Mouse (Mus musculus) left cerebral cortex, postnatal 10 days (tissue): ENCODE results near the gene Mgrn1. TPM values are rescaled to one million over a fixed set of nuclear protein-coding genes. Genes with fewer than 3 reads are reported as not detected.

Experiments used
- DNase-seq, 2 experiments: peaks; one replicate each; pipeline ENCODE4 v3.0.0; 2021 to 2022; ENCODE audit warnings: low spot score in 2 of 2, mixed read lengths in 1 of 2; ENCODE audit errors: extremely low spot score in 1 of 2
- intact Hi-C: fragments of 180-260 bp; cut with DNase I; formaldehyde crosslinking; loops from one replicate; pipeline ENCODE4 v1.15.1; 2025
- total RNA-seq, 2 experiments: library from RNA; stranded (reverse); gene quantifications; 2 replicates each; pipeline ENCODE4 v1.2.3; 2021

Gene Mgrn1
- 100 to 1,000 TPM; 176 to 182 TPM for total RNA-seq

GRCm38 (mm10) chr16:4885760-4886689 lies at the start of gene Mgrn1:
TSS of gene Mgrn1 (plus strand) at chr16:4886249.
- intact Hi-C loops: no loop called here
- DNase-seq: peak; percentile 84 to 94

GRCm38 (mm10) chr16:4837631-4838030 lies 48.4 kb upstream of the Mgrn1 start:
- intact Hi-C loops: no loop called here
- DNase-seq: no peak

- intact Hi-C loops: no loop called here
- no peak for DNase-seq
Observed at GRCm38 (mm10) chr16:4839552-4839951, 46.5 kb upstream of the Mgrn1 start.

GRCm38 (mm10) chr16:4840231-4840630 lies 45.8 kb upstream of the Mgrn1 start:
- DNase-seq: no peak
- intact Hi-C loops: no loop called here

GRCm38 (mm10) chr16:4847041-4847440 lies 39.0 kb upstream of the Mgrn1 start:
- no peak for DNase-seq
- intact Hi-C loops: no loop called here

GRCm38 (mm10) chr16:4848090-4848489 lies 38.0 kb upstream of the Mgrn1 start:
- intact Hi-C loops: no loop called here

GRCm38 (mm10) chr16:4850361-4850760 lies 35.7 kb upstream of the Mgrn1 start:
- DNase-seq: no peak
- intact Hi-C loops: no loop called here

More at GRCm38 (mm10) chr16:4848090-4848489, 38.0 kb upstream of the Mgrn1 start:
- no peak for DNase-seq

- no peak for DNase-seq
- intact Hi-C loops: no loop called here
Observed at GRCm38 (mm10) chr16:4850938-4851628, 35.0 kb upstream of the Mgrn1 start.

- DNase-seq: no peak
- intact Hi-C loops: no loop called here
Observed at GRCm38 (mm10) chr16:4855046-4855650, 30.9 kb upstream of the Mgrn1 start.

- DNase-seq: no peak
- intact Hi-C loops: loop anchor here (10.0 kb wide), 1 partner anchor 157 kb away; no protein-coding TSS in a partner anchor
Observed at GRCm38 (mm10) chr16:4861392-4861791, 24.7 kb upstream of the Mgrn1 start.

GRCm38 (mm10) chr16:4862863-4863483 lies 23.1 kb upstream of the Mgrn1 start:
- intact Hi-C loops: loop anchor here (10.0 kb wide), 1 partner anchor 158 kb away; no protein-coding TSS in a partner anchor
- peak in 1 of 2 experiments; percentile 85 for DNase-seq

- DNase-seq: no peak
- intact Hi-C loops: loop anchor here (10.0 kb wide), 1 partner anchor 159 kb away; no protein-coding TSS in a partner anchor
Observed at GRCm38 (mm10) chr16:4863742-4864141, 22.3 kb upstream of the Mgrn1 start.

GRCm38 (mm10) chr16:4866101-4866695 lies 19.9 kb upstream of the Mgrn1 start:
- intact Hi-C loops: loop anchor here (10.0 kb wide), 1 partner anchor 161 kb away; no protein-coding TSS in a partner anchor
- DNase-seq: no peak

GRCm38 (mm10) chr16:4870490-4870889 lies 15.6 kb upstream of the Mgrn1 start:
- intact Hi-C loops: no loop called here
- DNase-seq: no peak

GRCm38 (mm10) chr16:4871926-4872325 lies 14.1 kb upstream of the Mgrn1 start:
- intact Hi-C loops: no loop called here

GRCm38 (mm10) chr16:4875198-4876032 lies 10.6 kb upstream of the Mgrn1 start:
- intact Hi-C loops: no loop called here
- peak in 1 of 2 experiments; percentile 61 for DNase-seq

More at GRCm38 (mm10) chr16:4871926-4872325, 14.1 kb upstream of the Mgrn1 start:
- no peak for DNase-seq

GRCm38 (mm10) chr16:4876033-4876680 lies 9.9 kb upstream of the Mgrn1 start:
- intact Hi-C loops: no loop called here
- peak; percentile 59 to 88 for DNase-seq
